Mouse (Mus musculus) thymus, postnatal 10 days (tissue): ENCODE results near the gene Gm37240.
A peak's percentile ranks its signal among the peaks of the same experiment; 100 is the strongest.

Experiments used
- DNase-seq, 2 experiments: peaks; one replicate each; pipeline ENCODE4 v3.0.0; 2021; ENCODE audit warnings: low spot score in 2 of 2

Gene Gm37240

GRCm38 (mm10) chr3:84841271-84841670 lies 1046.0 kb downstream of the Gm37240 start:
- DNase-seq = no peak

- no peak for DNase-seq
Observed at GRCm38 (mm10) chr3:84839499-84839898, 1047.8 kb downstream of the Gm37240 start.

GRCm38 (mm10) chr3:84837984-84838383 lies 1049.3 kb downstream of the Gm37240 start:
- DNase-seq = no peak

GRCm38 (mm10) chr3:84836029-84836428 lies 1051.3 kb downstream of the Gm37240 start:
- no peak for DNase-seq

- DNase-seq = no peak
Observed at GRCm38 (mm10) chr3:84829366-84829765, 1058.0 kb downstream of the Gm37240 start.

GRCm38 (mm10) chr3:84827617-84828016 lies 1059.7 kb downstream of the Gm37240 start:
- no peak for DNase-seq

- no peak for DNase-seq
Observed at GRCm38 (mm10) chr3:84826938-84827337, 1060.4 kb downstream of the Gm37240 start.

- no peak for DNase-seq
Observed at GRCm38 (mm10) chr3:84826405-84826804, 1060.9 kb downstream of the Gm37240 start.

- no peak for DNase-seq
Observed at GRCm38 (mm10) chr3:84825990-84826389, 1061.3 kb downstream of the Gm37240 start.

GRCm38 (mm10) chr3:84820654-84821201 lies 1066.6 kb downstream of the Gm37240 start:
- no peak for DNase-seq

GRCm38 (mm10) chr3:84816951-84817350 lies 1070.4 kb downstream of the Gm37240 start:
- DNase-seq = no peak

- peak; percentile 72 for DNase-seq
Observed at GRCm38 (mm10) chr3:84815461-84815860, 1071.9 kb downstream of the Gm37240 start.

GRCm38 (mm10) chr3:84814762-84815381 lies 1072.4 kb downstream of the Gm37240 start, which contains the start of gene Fbxw7:
Fbxw7 (plus strand) TSS chr3:84815268.
- DNase-seq = peak in 1 of 2 experiments; percentile 39

- DNase-seq = peak; percentile 100
Observed at GRCm38 (mm10) chr3:84814157-84814761, 1073.1 kb downstream of the Gm37240 start.

GRCm38 (mm10) chr3:84813436-84814156 lies 1073.7 kb downstream of the Gm37240 start:
- no peak for DNase-seq

- DNase-seq = no peak
Observed at GRCm38 (mm10) chr3:84810803-84811202, 1076.5 kb downstream of the Gm37240 start.

- no peak for DNase-seq
Observed at GRCm38 (mm10) chr3:84808906-84809305, 1078.4 kb downstream of the Gm37240 start.

GRCm38 (mm10) chr3:84807826-84808225 lies 1079.5 kb downstream of the Gm37240 start:
- DNase-seq = no peak

GRCm38 (mm10) chr3:84806206-84806605 lies 1081.1 kb downstream of the Gm37240 start:
- DNase-seq = no peak

GRCm38 (mm10) chr3:84804036-84804435 lies 1083.3 kb downstream of the Gm37240 start:
- no peak for DNase-seq

GRCm38 (mm10) chr3:84787914-84788313 lies 1099.4 kb downstream of the Gm37240 start:
- no peak for DNase-seq

GRCm38 (mm10) chr3:84776084-84776483 lies 1111.2 kb downstream of the Gm37240 start:
- DNase-seq = no peak

GRCm38 (mm10) chr3:84775577-84775976 lies 1111.7 kb downstream of the Gm37240 start:
- no peak for DNase-seq
